Mouse (Mus musculus): Measurements from ENCODE around the gene Pabpc1l.

GRCm38 (mm10) chr2:164079488-164079887, 54.2 kb downstream of the Pabpc1l start:
- TF ChIP-seq CTCF (conservative IDR thresholded peaks at IDR 0.05 in 1 of 2, IDR thresholded peaks at IDR 0.05 in 1 of 2; ENCODE audit: low read depth in 2 of 2, low read length in 2 of 2) (no peak), ELF1 (IDR thresholded peaks at IDR 0.05; ENCODE audit: low read depth, low read length) (no peak), ETS1 (conservative IDR thresholded peaks at IDR 0.05; ENCODE audit: low read depth, low read length) (no peak), CHD2 (IDR thresholded peaks at IDR 0.05; ENCODE audit: low read length) (no peak), USF1 (IDR thresholded peaks at IDR 0.05; ENCODE audit: low read depth, low read length) (no peak), ZMIZ1 (IDR thresholded peaks at IDR 0.05; ENCODE audit: low read depth, low read length) (no peak), EP300 (IDR thresholded peaks at IDR 0.05; ENCODE audit: low read length) (no peak), CHD1 (IDR thresholded peaks at IDR 0.05; ENCODE audit: low read depth, low read length) (no peak)

All from CH12.LX (cell line).